Mouse (Mus musculus): ENCODE measurements around the gene Lingo2. TPM values are rescaled to one million over a fixed set of nuclear protein-coding genes. Genes with fewer than 3 reads are reported as not detected.

Gene Lingo2
- total RNA-seq, 2 experiments from 2014 or later: 71.4 to 85.2 TPM

DNA sequence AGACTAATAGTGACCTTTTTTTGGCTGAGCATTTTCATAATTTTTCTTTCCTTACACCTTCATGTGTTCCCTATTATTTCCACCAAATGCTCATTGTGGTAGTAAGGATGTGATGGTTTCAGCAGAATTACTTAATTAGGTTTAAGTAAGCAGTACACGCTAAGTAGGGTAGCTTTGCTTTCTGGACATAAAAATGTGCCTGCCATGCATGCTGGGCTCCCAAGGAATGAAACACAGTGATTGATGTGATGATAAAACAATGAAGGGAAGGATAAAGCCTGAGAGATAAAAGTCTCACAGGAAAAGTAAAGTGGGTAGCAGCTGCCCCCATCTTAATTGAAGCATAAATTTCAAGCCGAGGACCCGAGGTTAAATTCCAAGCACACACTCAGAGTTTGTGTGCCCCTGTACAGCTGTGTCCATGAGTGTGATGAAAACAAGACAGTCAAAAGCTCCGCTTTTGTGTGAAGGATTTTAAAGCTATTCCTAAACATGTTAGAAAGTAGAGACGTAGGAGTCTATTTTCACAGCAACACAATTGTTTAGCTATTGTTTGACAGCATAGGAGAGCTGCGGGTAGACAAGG, 898.7 kb downstream of the Lingo2 start:
- no peak overlapping the region for H3K4me3 ChIP-seq
- DNase-seq (ENCODE audit: extremely low spot score in 1 of 2, low spot score in 2 of 2): no peak
- H3K27ac ChIP-seq: no peak overlapping the region
- no peak for TF ChIP-seq CTCF (IDR thresholded peaks at IDR 0.05)
- intact Hi-C loops (cut with DNase I): no loop called here

DNA sequence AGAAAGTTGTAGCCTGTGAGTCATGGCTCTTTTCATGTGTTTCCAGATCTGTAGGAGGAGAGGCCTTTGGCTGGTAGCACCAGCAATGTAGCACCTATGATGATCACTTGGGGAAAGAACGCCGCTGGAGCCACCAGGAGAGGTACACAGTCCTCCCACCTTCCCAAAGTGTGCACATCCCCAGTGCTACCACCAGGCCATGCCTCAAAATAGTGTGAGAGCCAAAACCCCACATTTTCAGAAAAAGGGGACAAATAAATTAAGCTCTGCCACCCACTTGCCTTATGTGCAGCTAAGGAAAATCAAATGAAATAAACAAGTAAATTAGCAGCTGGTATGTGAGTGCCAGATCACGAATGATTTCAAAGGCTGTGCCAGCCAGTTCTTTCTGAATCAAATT, 911.2 kb downstream of the Lingo2 start:
- intact Hi-C loops (cut with DNase I): no loop called here
- peak; percentile 23 to 33 for DNase-seq (ENCODE audit: extremely low spot score in 1 of 2, low spot score in 2 of 2)
- no peak overlapping the region for H3K27ac ChIP-seq
- peak; percentile 35 for TF ChIP-seq CTCF (IDR thresholded peaks at IDR 0.05)
- H3K4me3 ChIP-seq: no peak overlapping the region

DNA sequence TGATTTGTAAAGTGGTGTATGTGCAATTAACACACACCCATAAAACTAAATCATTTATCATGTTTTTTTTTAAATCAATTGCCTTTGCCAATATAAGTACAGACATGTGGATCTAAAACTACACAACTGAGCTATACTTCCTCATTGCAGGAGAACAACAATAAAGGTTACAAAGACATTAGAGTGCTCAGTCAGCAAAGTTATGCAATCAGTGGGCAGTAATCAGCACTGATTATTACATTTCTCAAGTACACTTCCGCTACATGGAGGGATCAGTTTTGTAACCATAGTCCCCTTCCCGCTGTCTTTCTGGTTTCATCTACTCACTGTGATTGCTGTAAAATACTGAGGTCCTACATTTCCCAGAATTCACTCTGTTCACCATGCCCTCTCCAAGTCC, 912.8 kb downstream of the Lingo2 start:
- TF ChIP-seq CTCF (IDR thresholded peaks at IDR 0.05): no peak
- DNase-seq (ENCODE audit: extremely low spot score in 1 of 2, low spot score in 2 of 2): no peak
- no peak overlapping the region for H3K27ac ChIP-seq
- H3K4me3 ChIP-seq: no peak overlapping the region
- intact Hi-C loops (cut with DNase I): no loop called here

DNA sequence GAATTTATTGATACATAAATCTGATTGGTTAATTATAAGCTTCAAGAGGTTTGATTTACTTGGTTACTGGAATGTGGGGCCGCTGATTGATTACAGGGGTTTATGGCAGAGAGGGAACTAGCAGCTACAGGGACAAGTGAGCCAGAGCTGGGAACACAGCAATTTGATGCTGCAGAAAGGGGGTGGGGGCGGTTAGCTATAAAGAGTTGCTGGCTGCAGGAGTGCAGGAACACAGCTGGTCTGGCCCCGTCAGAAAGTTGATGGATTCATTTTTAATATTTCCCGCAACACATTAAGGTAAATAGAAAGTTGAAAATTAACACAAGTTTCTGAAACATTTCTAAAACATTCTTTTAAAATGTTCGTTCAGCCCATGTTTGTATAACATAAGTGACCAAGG, 919.5 kb downstream of the Lingo2 start:
- Histone ChIP-seq H3K4me3 (no peak overlapping the region), H3K27ac (no peak overlapping the region)
- no peak for TF ChIP-seq CTCF (IDR thresholded peaks at IDR 0.05)
- intact Hi-C loops (cut with DNase I): no loop called here
- no peak for DNase-seq (ENCODE audit: extremely low spot score in 1 of 2, low spot score in 2 of 2)

DNA sequence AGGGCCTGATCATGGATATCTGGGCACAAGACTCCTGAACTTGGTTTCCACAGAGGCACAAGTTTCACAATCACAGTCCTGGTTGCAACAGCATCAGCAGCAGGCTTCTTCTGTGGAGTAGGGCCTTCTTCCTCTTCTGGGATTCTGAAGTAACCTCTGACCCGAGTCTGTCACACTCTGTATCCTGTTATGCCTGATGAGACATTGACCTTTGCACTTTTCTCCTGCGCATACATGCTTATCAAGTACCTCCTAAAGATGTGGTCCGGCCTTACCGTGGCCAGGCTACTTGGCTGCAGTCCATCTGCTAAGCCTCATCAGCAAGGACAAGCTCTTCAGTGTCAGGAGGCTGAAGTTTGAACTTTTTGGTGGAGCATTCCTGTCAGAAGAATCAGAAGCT, 937.4 kb downstream of the Lingo2 start:
- TF ChIP-seq CTCF (IDR thresholded peaks at IDR 0.05): no peak

DNA sequence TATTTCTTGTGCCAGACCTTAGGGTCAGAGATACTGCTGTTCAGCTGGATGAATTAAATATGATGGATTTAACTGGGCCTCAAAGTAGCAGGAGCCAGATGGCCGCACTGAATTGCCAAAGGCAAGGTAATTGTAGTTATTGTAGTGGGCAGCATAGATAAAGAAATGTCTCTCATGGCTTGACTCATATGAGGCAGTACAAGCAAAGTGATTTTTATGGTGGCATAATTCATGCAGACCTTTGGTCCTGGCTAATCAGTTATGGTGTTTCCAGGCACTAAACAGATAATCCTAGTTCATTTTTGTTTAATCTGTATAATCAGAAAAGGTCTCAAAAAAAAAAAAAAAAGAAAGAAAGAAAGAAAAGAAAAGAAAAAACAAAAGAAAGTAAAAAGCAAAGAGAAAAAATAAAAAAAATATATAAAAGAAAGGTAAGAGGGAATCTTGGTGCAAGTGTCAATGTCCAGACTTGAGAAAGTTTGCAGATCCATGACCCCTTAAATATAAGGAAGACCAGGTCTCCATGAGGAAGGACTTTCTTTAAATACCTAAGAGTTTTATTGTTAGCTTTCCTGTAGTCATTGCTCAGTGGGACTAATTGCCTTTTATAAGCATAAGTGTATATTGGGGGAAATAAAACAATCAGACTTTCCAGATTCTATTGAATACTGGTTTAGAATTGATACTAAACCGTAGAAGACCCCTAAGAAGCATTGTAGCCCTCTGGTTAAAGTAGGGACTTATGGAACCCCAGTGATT, 959.4 kb downstream of the Lingo2 start:
- intact Hi-C loops (cut with DNase I): no loop called here
- TF ChIP-seq CTCF (IDR thresholded peaks at IDR 0.05): no peak
- H3K4me3 ChIP-seq: no peak overlapping the region
- no peak for DNase-seq (ENCODE audit: extremely low spot score in 1 of 2, low spot score in 2 of 2)
- H3K27ac ChIP-seq: no peak overlapping the region

More for the DNA sequence above, 937.4 kb downstream of the Lingo2 start:
- intact Hi-C loops (cut with DNase I): no loop called here
- no peak overlapping the region for H3K27ac ChIP-seq
- no peak overlapping the region for H3K4me3 ChIP-seq
- DNase-seq (ENCODE audit: extremely low spot score in 1 of 2, low spot score in 2 of 2): no peak

DNA sequence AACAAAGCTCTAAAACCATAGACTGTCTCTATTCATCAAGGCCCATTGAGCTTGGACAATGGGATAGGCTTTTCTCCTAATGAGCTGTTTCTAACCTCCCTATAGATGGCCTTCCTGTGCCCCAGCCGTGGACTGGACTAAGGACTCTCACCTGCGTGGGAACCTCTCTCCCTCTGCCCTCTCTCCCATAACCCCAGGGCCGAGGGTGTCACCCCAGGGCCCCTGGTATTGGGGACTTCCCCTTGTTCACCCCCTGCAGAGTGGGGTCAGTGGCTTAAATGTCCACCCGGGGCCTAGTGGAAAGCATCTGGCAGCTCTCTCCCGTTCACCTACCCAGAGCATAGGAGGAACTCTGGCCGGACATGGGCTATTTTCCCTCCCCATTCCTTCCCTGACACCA, 965.5 kb downstream of the Lingo2 start:
- TF ChIP-seq CTCF (IDR thresholded peaks at IDR 0.05): no peak
- intact Hi-C loops (cut with DNase I): no loop called here

DNA sequence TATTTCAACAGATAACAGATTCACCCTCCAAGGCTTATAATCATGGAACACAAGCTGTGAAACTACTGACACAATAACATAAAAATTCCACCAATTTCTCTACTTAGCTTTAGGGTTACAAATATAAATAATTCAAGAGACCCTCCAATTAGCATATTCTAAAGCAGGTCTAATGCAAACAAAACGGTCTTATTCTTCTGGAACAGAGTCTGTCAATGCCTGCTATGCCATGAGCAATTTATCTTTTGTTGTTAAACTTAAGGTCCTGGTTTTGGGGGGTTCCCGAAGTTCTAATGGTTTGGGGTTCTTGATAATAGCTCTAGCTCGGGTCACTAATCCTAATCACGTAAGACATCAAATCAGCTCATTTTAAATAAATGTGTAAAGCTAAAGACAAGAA, 988.0 kb downstream of the Lingo2 start:
- TF ChIP-seq CTCF (IDR thresholded peaks at IDR 0.05): no peak

More for the DNA sequence above, 965.5 kb downstream of the Lingo2 start:
- Histone ChIP-seq H3K4me3 (no peak overlapping the region), H3K27ac (no peak overlapping the region)
- DNase-seq (ENCODE audit: extremely low spot score in 1 of 2, low spot score in 2 of 2): no peak

DNA sequence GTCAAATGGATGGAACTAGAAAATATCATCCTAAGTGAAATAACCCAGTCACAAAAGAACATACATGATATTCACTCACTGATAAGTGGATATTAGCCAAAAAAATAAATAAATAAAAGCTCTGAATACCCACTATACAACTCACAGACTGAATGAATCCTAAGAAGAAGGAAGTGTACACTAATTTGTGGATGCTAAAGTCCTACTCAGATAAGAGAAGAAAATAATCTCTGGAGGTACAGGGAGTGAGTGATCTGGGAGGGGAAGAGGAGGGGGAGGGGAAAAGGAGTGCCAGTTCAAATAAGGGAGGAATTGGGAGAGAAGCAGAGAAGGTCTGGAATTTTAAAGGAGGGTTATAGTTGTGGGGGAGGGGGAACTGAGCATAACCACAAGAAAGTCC, 999.7 kb downstream of the Lingo2 start:
- Histone ChIP-seq H3K4me3 (no peak overlapping the region), H3K27ac (no peak overlapping the region)
- intact Hi-C loops (cut with DNase I): no loop called here
- TF ChIP-seq CTCF (IDR thresholded peaks at IDR 0.05): no peak
- no peak for DNase-seq (ENCODE audit: extremely low spot score in 1 of 2, low spot score in 2 of 2)

More for the DNA sequence above, 988.0 kb downstream of the Lingo2 start:
- Histone ChIP-seq H3K4me3 (no peak overlapping the region), H3K27ac (no peak overlapping the region)
- intact Hi-C loops (cut with DNase I): no loop called here
- no peak for DNase-seq (ENCODE audit: extremely low spot score in 1 of 2, low spot score in 2 of 2)

DNA sequence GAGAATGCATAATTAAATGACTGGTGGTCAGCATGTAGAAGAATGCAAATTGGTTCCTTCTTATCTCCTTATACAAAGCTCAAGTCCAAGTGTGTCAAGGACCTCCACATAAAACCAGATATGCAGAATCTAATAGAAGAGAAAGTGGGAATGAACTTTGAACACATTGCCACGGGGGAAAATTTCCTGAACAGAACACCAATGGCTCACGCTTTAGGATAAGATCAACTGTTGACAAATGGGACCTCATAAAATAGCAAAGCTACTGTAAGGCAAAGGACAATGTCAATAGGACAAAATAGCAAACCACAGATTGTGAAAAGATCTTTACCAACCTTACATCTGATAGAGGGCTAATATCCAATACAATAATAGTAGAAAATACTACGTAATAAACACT, 1000.3 kb downstream of the Lingo2 start:
- intact Hi-C loops (cut with DNase I): no loop called here
- Histone ChIP-seq H3K27ac (no peak overlapping the region), H3K4me3 (no peak overlapping the region)
- no peak for DNase-seq (ENCODE audit: extremely low spot score in 1 of 2, low spot score in 2 of 2)
- no peak for TF ChIP-seq CTCF (IDR thresholded peaks at IDR 0.05)

DNA sequence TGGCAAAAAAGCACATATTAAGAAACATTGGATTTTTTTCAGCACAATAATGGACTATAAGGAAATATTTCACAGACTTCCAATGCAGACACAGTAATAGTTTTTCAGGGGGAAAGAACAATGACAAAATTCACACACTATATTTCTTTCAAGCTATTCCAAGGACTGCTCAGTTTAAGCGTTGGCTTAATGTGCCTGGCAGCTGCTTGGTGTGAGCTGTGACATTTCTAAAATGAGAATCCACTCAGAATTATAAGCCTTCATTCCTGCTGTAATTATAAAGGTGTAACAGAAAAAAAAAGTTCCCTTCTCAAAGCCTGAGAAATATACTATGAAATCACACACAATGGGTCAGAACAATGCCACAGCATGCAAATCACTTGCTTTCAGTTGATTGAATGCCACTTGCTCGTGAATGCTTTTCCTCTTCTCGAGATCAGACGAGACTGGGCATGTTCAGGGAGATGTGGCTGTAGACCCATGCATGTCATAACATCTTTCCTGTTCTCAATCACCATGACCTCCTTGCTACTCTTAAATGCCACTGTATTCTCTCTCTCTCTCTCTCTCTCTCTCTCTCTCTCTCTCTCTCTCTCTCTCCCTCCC, 1017.4 kb downstream of the Lingo2 start:
- DNase-seq (ENCODE audit: extremely low spot score in 1 of 2, low spot score in 2 of 2): no peak
- no peak for TF ChIP-seq CTCF (IDR thresholded peaks at IDR 0.05)
- Histone ChIP-seq H3K4me3 (no peak overlapping the region), H3K27ac (no peak overlapping the region)
- intact Hi-C loops (cut with DNase I): no loop called here

DNA sequence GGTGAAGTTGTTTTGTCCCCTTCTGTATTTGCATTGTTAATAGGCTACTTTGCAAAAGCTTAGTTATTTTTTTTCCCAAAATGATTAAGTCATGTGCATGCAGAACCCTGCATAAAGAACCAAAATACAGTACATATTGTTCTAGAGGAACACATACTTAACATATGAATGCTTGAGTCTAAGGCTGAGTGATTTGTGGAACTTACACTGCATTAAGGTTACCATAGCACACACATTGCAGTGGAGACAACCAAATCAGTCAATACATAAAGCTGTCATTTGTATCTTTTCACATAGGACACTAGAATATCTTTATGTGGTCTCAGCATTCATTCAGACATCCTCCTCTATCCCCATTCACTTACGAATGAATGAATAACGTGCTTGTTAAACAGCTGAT, 1023.8 kb downstream of the Lingo2 start:
- Histone ChIP-seq H3K27ac (no peak overlapping the region), H3K4me3 (no peak overlapping the region)
- intact Hi-C loops (cut with DNase I): no loop called here
- TF ChIP-seq CTCF (IDR thresholded peaks at IDR 0.05): no peak
- DNase-seq (ENCODE audit: extremely low spot score in 1 of 2, low spot score in 2 of 2): no peak
